Mouse (Mus musculus): ENCODE measurements at regions not wholly inside any gene's neighbourhood (a gene's known extent, or its start where the extent isn't known, plus 50 kb on each side); places are given as distances from the start of the nearest gene placed in this dataset.

GRCm38 (mm10) chr12:26244701-26245100 is 170.4 kb downstream of the Rnf144a start:
- Histone ChIP-seq H3K27ac (replicated peaks; ENCODE audit: low read depth, low read length) (no peak overlapping the region), H3K9ac (ENCODE audit: low read depth, low read length) (no peak overlapping the region), H3K9me3 (ENCODE audit: control insufficient read depth, low read length) (no peaks in the 10 kb centered on the region), H3K36me3 (ENCODE audit: control insufficient read depth, insufficient read depth, low read length) (no peaks in the 10 kb centered on the region), H3K4me3 (ENCODE audit: low read depth, low read length) (no peak overlapping the region), H3K4me2 (ENCODE audit: low read depth, low read length) (no peak overlapping the region), H3K27me3 (replicated peaks; ENCODE audit: control insufficient read depth, insufficient read depth, low read length) (no peaks in the 10 kb centered on the region), H3K4me1 (ENCODE audit: control insufficient read depth, insufficient read depth, low read length) (no peaks in the 10 kb centered on the region)
- no peak for DNase-seq (ENCODE audit: low spot score)
- no peak for ATAC-seq (ENCODE audit: low read depth)
- WGBS, result 79% methylated on average over 6 of the region's 6 CpGs

GRCm38 (mm10) chr12:26227557-26228020 is 187.5 kb downstream of the Rnf144a start:
- Histone ChIP-seq H3K36me3 (ENCODE audit: control insufficient read depth, insufficient read depth, low read length) (no peaks in the 10 kb centered on the region), H3K4me1 (ENCODE audit: control insufficient read depth, insufficient read depth, low read length) (no peaks in the 10 kb centered on the region), H3K4me2 (ENCODE audit: low read depth, low read length) (no peak overlapping the region), H3K9me3 (ENCODE audit: control insufficient read depth, low read length) (no peaks in the 10 kb centered on the region), H3K4me3 (ENCODE audit: low read depth, low read length) (no peak overlapping the region), H3K27ac (replicated peaks; ENCODE audit: low read depth, low read length) (no peak overlapping the region), H3K9ac (ENCODE audit: low read depth, low read length) (no peak overlapping the region), H3K27me3 (replicated peaks; ENCODE audit: control insufficient read depth, insufficient read depth, low read length) (no peaks in the 10 kb centered on the region)
- DNase-seq (ENCODE audit: low spot score) (no peak), ATAC-seq (ENCODE audit: low read depth) (no peak)
- 87% methylated on average over 15 of the region's 15 CpGs for WGBS

- Histone ChIP-seq H3K9me3 (ENCODE audit: control insufficient read depth, low read length) (no peaks in the 10 kb centered on the region), H3K9ac (ENCODE audit: low read depth, low read length) (no peak overlapping the region), H3K27ac (replicated peaks; ENCODE audit: low read depth, low read length) (no peak overlapping the region), H3K4me1 (ENCODE audit: control insufficient read depth, insufficient read depth, low read length) (no peaks in the 10 kb centered on the region), H3K4me3 (ENCODE audit: low read depth, low read length) (no peak overlapping the region), H3K27me3 (replicated peaks; ENCODE audit: control insufficient read depth, insufficient read depth, low read length) (no peaks in the 10 kb centered on the region), H3K36me3 (ENCODE audit: control insufficient read depth, insufficient read depth, low read length) (no peaks in the 10 kb centered on the region), H3K4me2 (ENCODE audit: low read depth, low read length) (no peak overlapping the region)
- WGBS, result 1% methylated on average over 2 of the region's 2 CpGs
- DNase-seq (ENCODE audit: low spot score) (peak; percentile 73), ATAC-seq (ENCODE audit: low read depth) (no peak)
Observed at GRCm38 (mm10) chr12:26226363-26226762, 188.7 kb downstream of the Rnf144a start.

- H3K27ac ChIP-seq (replicated peaks; ENCODE audit: low read depth, low read length), result no peak overlapping the region
- no peaks in the 10 kb centered on the region for H3K9me3 ChIP-seq (ENCODE audit: control insufficient read depth, low read length)
- H3K27me3 ChIP-seq (replicated peaks; ENCODE audit: control insufficient read depth, insufficient read depth, low read length), result no peaks in the 10 kb centered on the region
- no peak for ATAC-seq (ENCODE audit: low read depth)
- 60% methylated on average over 1 of the region's 1 CpGs for WGBS
- no peaks in the 10 kb centered on the region for H3K36me3 ChIP-seq (ENCODE audit: control insufficient read depth, insufficient read depth, low read length)
- no peak overlapping the region for H3K4me3 ChIP-seq (ENCODE audit: low read depth, low read length)
- H3K4me2 ChIP-seq (ENCODE audit: low read depth, low read length), result no peak overlapping the region
- no peak overlapping the region for H3K9ac ChIP-seq (ENCODE audit: low read depth, low read length)
- no peak for DNase-seq (ENCODE audit: low spot score)
- 0 out of 2 replicates have a peak, but pooled peaks cover 3% of the 10 kb centered on the region for H3K4me1 ChIP-seq (ENCODE audit: control insufficient read depth, insufficient read depth, low read length)
Observed at GRCm38 (mm10) chr12:26212447-26212846, 202.6 kb downstream of the Rnf144a start.

GRCm38 (mm10) chr12:26211423-26211822 is 203.6 kb downstream of the Rnf144a start:
- H3K36me3 ChIP-seq (ENCODE audit: control insufficient read depth, insufficient read depth, low read length), result no peaks in the 10 kb centered on the region
- no peak overlapping the region for H3K27ac ChIP-seq (replicated peaks; ENCODE audit: low read depth, low read length)
- no peaks in the 10 kb centered on the region for H3K9me3 ChIP-seq (ENCODE audit: control insufficient read depth, low read length)
- DNase-seq (ENCODE audit: low spot score) (no peak), ATAC-seq (ENCODE audit: low read depth) (no peak)
- no peak overlapping the region for H3K4me2 ChIP-seq (ENCODE audit: low read depth, low read length)
- whole genome bisulfite sequencing, result 60% methylated on average over 10 of the region's 10 CpGs
- no peak overlapping the region for H3K4me3 ChIP-seq (ENCODE audit: low read depth, low read length)
- H3K9ac ChIP-seq (ENCODE audit: low read depth, low read length), result no peak overlapping the region
- H3K4me1 ChIP-seq (ENCODE audit: control insufficient read depth, insufficient read depth, low read length), result 0 out of 2 replicates have a peak, but pooled peaks cover 3% of the 10 kb centered on the region
- no peaks in the 10 kb centered on the region for H3K27me3 ChIP-seq (replicated peaks; ENCODE audit: control insufficient read depth, insufficient read depth, low read length)

- Histone ChIP-seq H3K4me2 (ENCODE audit: low read depth, low read length) (no peak overlapping the region), H3K36me3 (ENCODE audit: control insufficient read depth, insufficient read depth, low read length) (no peaks in the 10 kb centered on the region), H3K27me3 (replicated peaks; ENCODE audit: control insufficient read depth, insufficient read depth, low read length) (no peaks in the 10 kb centered on the region), H3K4me1 (ENCODE audit: control insufficient read depth, insufficient read depth, low read length) (0 out of 2 replicates have a peak, but pooled peaks cover 3% of the 10 kb centered on the region), H3K9ac (ENCODE audit: low read depth, low read length) (no peak overlapping the region), H3K4me3 (ENCODE audit: low read depth, low read length) (no peak overlapping the region), H3K27ac (replicated peaks; ENCODE audit: low read depth, low read length) (no peak overlapping the region), H3K9me3 (ENCODE audit: control insufficient read depth, low read length) (no peaks in the 10 kb centered on the region)
- 84% methylated on average over 4 of the region's 4 CpGs for WGBS
- DNase-seq (ENCODE audit: low spot score), result no peak
- no peak for ATAC-seq (ENCODE audit: low read depth)
Observed at GRCm38 (mm10) chr12:26206751-26207150, 208.3 kb downstream of the Rnf144a start.

GRCm38 (mm10) chr12:26206036-26206435 is 209.0 kb downstream of the Rnf144a start:
- Histone ChIP-seq H3K9me3 (ENCODE audit: control insufficient read depth, low read length) (no peaks in the 10 kb centered on the region), H3K36me3 (ENCODE audit: control insufficient read depth, insufficient read depth, low read length) (no peaks in the 10 kb centered on the region), H3K27me3 (replicated peaks; ENCODE audit: control insufficient read depth, insufficient read depth, low read length) (no peaks in the 10 kb centered on the region), H3K4me2 (ENCODE audit: low read depth, low read length) (no peak overlapping the region), H3K9ac (ENCODE audit: low read depth, low read length) (no peak overlapping the region), H3K4me3 (ENCODE audit: low read depth, low read length) (no peak overlapping the region), H3K4me1 (ENCODE audit: control insufficient read depth, insufficient read depth, low read length) (0 out of 2 replicates have a peak, but pooled peaks cover 2% of the 10 kb centered on the region), H3K27ac (replicated peaks; ENCODE audit: low read depth, low read length) (no peak overlapping the region)
- 92% methylated on average over 8 of the region's 8 CpGs for WGBS
- DNase-seq (ENCODE audit: low spot score) (no peak), ATAC-seq (ENCODE audit: low read depth) (no peak)

- DNase-seq (ENCODE audit: low spot score) (no peak), ATAC-seq (ENCODE audit: low read depth) (no peak)
- Histone ChIP-seq H3K27ac (replicated peaks; ENCODE audit: low read depth, low read length) (no peak overlapping the region), H3K4me3 (ENCODE audit: low read depth, low read length) (no peak overlapping the region), H3K36me3 (ENCODE audit: control insufficient read depth, insufficient read depth, low read length) (no peaks in the 10 kb centered on the region), H3K9me3 (ENCODE audit: control insufficient read depth, low read length) (no peaks in the 10 kb centered on the region), H3K27me3 (replicated peaks; ENCODE audit: control insufficient read depth, insufficient read depth, low read length) (no peaks in the 10 kb centered on the region), H3K4me1 (ENCODE audit: control insufficient read depth, insufficient read depth, low read length) (peaks cover 2% of the 10 kb centered on the region; the same call in 1 of the 2 replicates), H3K9ac (ENCODE audit: low read depth, low read length) (no peak overlapping the region), H3K4me2 (ENCODE audit: low read depth, low read length) (no peak overlapping the region)
- WGBS, result 46% methylated on average over 4 of the region's 4 CpGs
Observed at GRCm38 (mm10) chr12:26191982-26192576, 223.0 kb downstream of the Rnf144a start.

Data from embryonic facial prominence, embryonic 14.5 days (tissue).